Mouse (Mus musculus) layer of hippocampus, adult 2 months (tissue): ENCODE results near the gene Stat5b. TPM values are rescaled to one million over a fixed set of nuclear protein-coding genes. Genes with fewer than 3 reads are reported as not detected.
A peak's percentile ranks its signal among the peaks of the same experiment; 100 is the strongest.

ENCODE experiments used
- DNase-seq, 2 experiments: peaks; one replicate each; pipeline ENCODE4 v3.0.0; 2022; ENCODE audit warnings: low spot score in 2 of 2
- H3K27ac ChIP-seq: fragments of 200-600 bp; 2 replicates; pipeline ENCODE4 v1.8.1; 2022
- H3K4me3 ChIP-seq: fragments of 200-600 bp; 2 replicates; pipeline ENCODE4 v1.8.1; 2022; ENCODE audit warnings: mild to moderate bottlenecking
- CTCF ChIP-seq: fragments of 200-600 bp; conservative IDR thresholded peaks from 2 replicates; pipeline ENCODE4 v1.8.1; 2022; ENCODE audit warnings: antibody characterized with exemption, mild to moderate bottlenecking, moderate library complexity
- total RNA-seq, 2 experiments: library from RNA; stranded (reverse); gene quantifications; 2 replicates each; pipeline ENCODE4 v1.2.3; 2021

Gene Stat5b
- total RNA-seq, 2 experiments from 2014 or later = 11.6 to 13.8 TPM

GRCm38 (mm10) chr11:100823543-100824313, 26.8 kb downstream of the Stat5b start:
- H3K4me3 ChIP-seq = no peak overlapping the region
- no peak overlapping the region for H3K27ac ChIP-seq
- TF ChIP-seq CTCF = no peak
- no peak for DNase-seq

- peak overlapping the region; percentile 32; the same call in 1 of the 2 replicates for H3K27ac ChIP-seq
- no peak for DNase-seq
- TF ChIP-seq CTCF = no peak
- peak overlapping the region; percentile 23; the same call in 1 of the 2 replicates for H3K4me3 ChIP-seq
Observed at GRCm38 (mm10) chr11:100822365-100822764, 28.2 kb downstream of the Stat5b start.

GRCm38 (mm10) chr11:100821605-100822220, 28.8 kb downstream of the Stat5b start:
- no peak for DNase-seq
- TF ChIP-seq CTCF = no peak
- no peak overlapping the region for H3K27ac ChIP-seq
- H3K4me3 ChIP-seq = no peak overlapping the region; the same call in 1 of the 2 replicates

GRCm38 (mm10) chr11:100820047-100820446, 30.5 kb downstream of the Stat5b start:
- TF ChIP-seq CTCF = no peak
- no peak for DNase-seq
- no peak overlapping the region for H3K4me3 ChIP-seq
- no peak overlapping the region for H3K27ac ChIP-seq

GRCm38 (mm10) chr11:100819626-100820025, 30.9 kb downstream of the Stat5b start:
- Histone ChIP-seq H3K27ac (no peak overlapping the region), H3K4me3 (no peak overlapping the region)
- no peak for TF ChIP-seq CTCF
- DNase-seq = no peak

GRCm38 (mm10) chr11:100819048-100819447, 31.5 kb downstream of the Stat5b start:
- no peak for TF ChIP-seq CTCF
- H3K4me3 ChIP-seq = no peak overlapping the region
- H3K27ac ChIP-seq = no peak overlapping the region
- DNase-seq = no peak

GRCm38 (mm10) chr11:100818359-100819012, 32.0 kb downstream of the Stat5b start:
- no peak for DNase-seq
- H3K27ac ChIP-seq = no peak overlapping the region
- no peak for TF ChIP-seq CTCF
- no peak overlapping the region for H3K4me3 ChIP-seq

GRCm38 (mm10) chr11:100817311-100817710, 33.2 kb downstream of the Stat5b start:
- no peak for TF ChIP-seq CTCF
- Histone ChIP-seq H3K27ac (no peak overlapping the region), H3K4me3 (no peak overlapping the region)
- DNase-seq = no peak

- TF ChIP-seq CTCF = no peak
- DNase-seq = no peak
- Histone ChIP-seq H3K4me3 (no peak overlapping the region), H3K27ac (no peak overlapping the region)
Observed at GRCm38 (mm10) chr11:100816801-100817200, 33.7 kb downstream of the Stat5b start.

GRCm38 (mm10) chr11:100816342-100816741, 34.2 kb downstream of the Stat5b start:
- TF ChIP-seq CTCF = no peak
- no peak overlapping the region for H3K4me3 ChIP-seq
- DNase-seq = no peak
- no peak overlapping the region for H3K27ac ChIP-seq

- H3K27ac ChIP-seq = no peak overlapping the region
- H3K4me3 ChIP-seq = no peak overlapping the region
- no peak for TF ChIP-seq CTCF
- DNase-seq = no peak
Observed at GRCm38 (mm10) chr11:100814498-100814897, 36.0 kb downstream of the Stat5b start.

- Histone ChIP-seq H3K27ac (no peak overlapping the region), H3K4me3 (no peak overlapping the region)
- DNase-seq = no peak
- TF ChIP-seq CTCF = peak; percentile 57
Observed at GRCm38 (mm10) chr11:100811132-100811531, 39.4 kb downstream of the Stat5b start.

GRCm38 (mm10) chr11:100810516-100810915, 40.0 kb downstream of the Stat5b start:
- H3K27ac ChIP-seq = no peak overlapping the region

More at GRCm38 (mm10) chr11:100810516-100810915, 40.0 kb downstream of the Stat5b start:
- no peak for TF ChIP-seq CTCF
- no peak for DNase-seq
- no peak overlapping the region for H3K4me3 ChIP-seq
